Mouse (Mus musculus) heart, adult 9 months (tissue): ENCODE measurements around the gene Spryd7.

Experiments
- DNase-seq, 2 experiments: peaks; one replicate each; pipeline ENCODE4 v3.0.0; 2022; ENCODE audit warnings: low spot score in 2 of 2

The Spryd7 gene

GRCm38 (mm10) chr14:61535811-61536210 is 20.9 kb downstream of the Spryd7 start:
- DNase-seq: no peak

GRCm38 (mm10) chr14:61530966-61531365 is 25.7 kb downstream of the Spryd7 start:
- peak; percentile 43 to 51 for DNase-seq

DNA sequence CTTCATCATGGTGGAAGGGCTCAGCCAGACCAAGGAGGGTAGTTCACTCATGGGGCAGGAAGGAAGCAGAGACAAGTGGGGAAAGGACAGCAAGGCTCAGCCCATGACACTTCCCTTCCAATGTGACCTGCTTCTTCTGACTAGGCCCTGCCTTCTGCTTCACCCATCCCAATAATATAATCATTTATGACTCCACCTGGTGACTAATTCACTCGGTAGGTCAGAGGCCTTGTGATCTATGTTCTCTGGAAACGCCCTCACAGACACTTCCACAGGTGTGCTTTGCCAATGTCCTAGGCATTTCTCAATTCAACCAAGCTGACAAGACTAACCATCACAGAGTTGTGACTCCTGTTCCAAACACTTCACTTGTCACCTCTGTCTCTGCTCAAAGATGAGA is 26.3 kb downstream of the Spryd7 start:
- DNase-seq: no peak

GRCm38 (mm10) chr14:61529533-61529932 is 27.2 kb downstream of the Spryd7 start:
- DNase-seq: no peak

DNA sequence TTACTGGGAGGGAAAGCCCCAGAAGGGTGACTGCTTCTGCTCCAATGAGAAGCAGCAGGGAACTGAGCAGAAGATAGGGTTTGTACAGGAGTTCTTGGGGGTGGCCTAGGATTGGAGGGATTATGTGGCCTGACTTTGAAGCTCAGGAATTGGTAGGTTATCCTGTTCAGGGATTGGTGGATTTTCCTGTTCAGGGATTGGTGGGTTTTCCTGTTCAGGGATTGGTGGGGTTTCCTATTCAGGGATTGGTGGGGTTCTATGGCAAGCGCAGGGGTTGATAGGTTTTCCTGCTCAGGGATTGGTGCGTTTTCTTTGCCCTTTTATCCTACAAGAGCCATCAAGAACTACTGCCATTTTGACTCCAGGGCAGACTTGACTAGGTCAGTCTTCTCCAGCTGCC is 30.7 kb downstream of the Spryd7 start:
- no peak for DNase-seq

GRCm38 (mm10) chr14:61523821-61524220 is 32.9 kb downstream of the Spryd7 start:
- DNase-seq: no peak

DNA sequence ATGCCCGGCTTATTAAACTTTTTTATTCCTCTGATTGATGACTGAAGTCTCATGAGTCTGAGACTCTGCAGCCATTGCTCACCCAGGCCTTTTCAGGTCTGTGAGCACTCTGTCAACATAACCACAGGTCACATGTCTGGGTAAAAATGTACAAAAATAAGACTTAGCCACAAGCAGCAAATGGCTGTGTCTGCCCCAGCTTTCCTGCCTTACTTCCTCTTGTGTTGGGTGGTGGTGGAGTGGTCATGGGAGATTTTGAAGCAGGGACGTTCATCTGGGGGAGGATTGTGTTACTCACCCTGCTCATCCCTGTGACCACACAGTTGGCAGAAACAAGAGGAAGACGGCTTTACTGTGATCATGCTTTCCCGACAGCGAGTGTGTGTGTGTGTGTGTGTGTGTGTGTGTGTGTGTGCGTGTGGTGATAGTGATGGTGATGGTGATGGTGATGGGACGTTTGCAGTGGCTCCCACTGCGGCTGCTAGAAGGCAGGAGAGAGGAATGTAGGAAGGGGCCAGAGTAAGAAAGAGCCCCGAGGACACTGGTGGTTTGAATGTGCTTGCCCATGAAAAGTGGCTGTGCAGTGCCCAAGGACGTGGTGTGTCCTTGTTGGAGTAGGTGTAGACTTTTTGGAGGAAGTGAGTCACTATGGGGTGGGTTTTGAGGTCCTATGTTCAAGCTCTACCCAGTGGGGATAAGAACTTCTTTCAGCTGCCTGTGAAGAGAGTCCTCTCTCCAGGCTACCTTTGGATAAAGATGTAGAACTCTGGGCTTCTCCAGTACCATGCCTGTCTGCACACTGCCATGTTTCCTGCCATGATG is 37.8 kb downstream of the Spryd7 start:
- DNase-seq: peak; percentile 27 to 59

- DNase-seq: no peak
Measured at GRCm38 (mm10) chr14:61516471-61517426, 39.9 kb downstream of the Spryd7 start.

GRCm38 (mm10) chr14:61511494-61511893 is 45.2 kb downstream of the Spryd7 start:
- DNase-seq: no peak

DNA sequence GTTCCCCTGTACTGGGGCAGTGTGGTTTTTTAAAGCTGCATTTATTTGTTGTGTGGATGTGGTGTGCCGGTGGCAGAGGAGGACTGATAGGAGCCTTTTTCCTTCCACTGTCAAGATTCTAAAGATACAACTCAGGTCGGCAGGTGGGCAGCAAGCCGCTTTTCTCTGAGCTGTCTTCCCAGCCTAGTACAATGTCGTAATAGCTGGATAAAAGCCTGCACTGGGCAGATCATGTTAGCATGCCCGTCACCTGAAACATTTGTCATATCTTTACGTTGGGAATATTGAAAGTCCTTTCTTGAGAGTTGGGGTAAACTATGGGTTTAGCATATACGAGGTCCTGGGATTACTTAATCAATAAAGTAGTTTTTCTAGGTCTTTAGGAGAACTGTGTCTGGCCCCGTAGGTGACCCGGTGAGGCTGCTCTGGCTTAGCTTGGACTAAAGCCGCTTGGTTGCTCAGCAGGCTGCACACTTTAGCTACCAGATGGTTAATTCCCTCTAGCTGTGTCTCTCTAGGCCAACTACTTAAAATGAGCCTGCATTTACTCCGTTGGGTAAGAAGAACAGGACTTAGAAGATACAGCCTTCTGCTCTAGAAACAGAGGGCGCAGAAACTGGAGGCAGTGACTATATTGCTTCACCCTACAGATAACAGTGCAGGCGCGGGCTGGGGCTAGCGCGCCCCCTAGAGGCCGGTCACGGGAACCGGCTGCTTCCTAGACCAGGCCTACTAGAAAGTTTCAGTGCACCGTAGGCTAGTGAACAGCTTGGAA is 58.8 kb downstream of the Spryd7 start:
- peak; percentile 37 to 56 for DNase-seq

GRCm38 (mm10) chr14:61493511-61494135 is 63.1 kb downstream of the Spryd7 start:
- peak; percentile 8 to 29 for DNase-seq
